Mouse (Mus musculus): ENCODE data around the gene H3f3b.

DNA sequence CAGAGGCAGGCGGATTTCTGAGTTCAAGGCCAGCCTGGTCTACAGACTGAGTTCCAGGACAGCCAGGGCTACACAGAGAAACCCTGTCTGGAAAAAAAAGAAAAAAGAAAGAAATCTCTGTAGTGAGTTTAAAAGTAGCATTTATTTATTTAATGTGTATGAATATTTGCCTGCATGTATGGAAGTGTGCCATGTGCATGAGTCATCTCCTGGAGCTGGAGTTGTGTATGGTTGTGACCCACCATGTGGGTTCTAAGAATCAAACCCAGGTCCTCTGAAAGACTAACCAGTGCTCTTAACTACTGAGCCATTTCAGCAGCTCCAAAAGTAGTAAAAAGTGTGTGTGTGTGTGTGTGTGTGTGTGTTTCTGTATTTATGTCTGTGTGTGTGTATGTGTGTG is 15.5 kb upstream of the H3f3b start:
- TF ChIP-seq POLR2A (IDR thresholded peaks at IDR 0.05; ENCODE audit: low read depth, low read length) (no peak), CTCF (IDR thresholded peaks at IDR 0.05; ENCODE audit: extremely low read depth, insufficient read length, insufficient replicate concordance, low read depth, low read length) (no peak)
